Mouse (Mus musculus): ENCODE measurements around the gene Rpa2. TPM values are rescaled to one million over a fixed set of nuclear protein-coding genes. Genes with fewer than 3 reads are reported as not detected.
"Not testable (repeated sequence)": the region's sequence is repeated elsewhere in the genome, so short reads cannot be mapped to it uniquely, and the experiment has no call there.

The Rpa2 gene
- polyA plus RNA-seq, 1 experiment from 2014 or later: 35.8 TPM

DNA sequence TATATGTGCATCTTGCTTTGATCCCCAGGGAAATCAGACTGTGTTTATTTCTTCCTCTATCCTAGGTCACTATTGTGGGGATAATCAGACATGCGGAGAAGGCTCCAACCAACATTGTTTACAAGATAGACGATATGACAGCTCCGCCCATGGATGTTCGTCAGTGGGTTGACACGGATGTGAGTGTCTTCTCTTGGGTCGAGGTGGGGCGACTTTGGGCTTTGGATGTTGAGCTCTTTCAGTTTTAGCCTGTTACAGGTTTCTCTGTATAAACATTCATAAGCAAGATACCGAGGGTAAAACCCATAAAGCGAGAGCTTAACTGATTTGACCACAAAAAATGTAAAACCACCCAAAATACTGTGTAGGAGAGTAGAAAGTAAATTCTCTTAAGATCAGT, 3.6 kb downstream of the Rpa2 start:
- Histone ChIP-seq H3K9ac (replicated peaks) (no peak overlapping the region), H3K27me3 (replicated peaks) (no peaks in the 10 kb centered on the region), H3K4me3 (replicated peaks) (no peak overlapping the region), H3K36me3 (peaks cover 52% of the 10 kb centered on the region), H3K27ac (replicated peaks) (no peak overlapping the region), H3K4me1 (peaks cover 15% of the 10 kb centered on the region), H3K9me3 (replicated peaks) (no peaks in the 10 kb centered on the region), H3K4me2 (no peak overlapping the region)
- WGBS: 94% methylated on average over 9 of the region's 9 CpGs
- ATAC-seq (ENCODE audit: low FRiP score): no peak

DNA sequence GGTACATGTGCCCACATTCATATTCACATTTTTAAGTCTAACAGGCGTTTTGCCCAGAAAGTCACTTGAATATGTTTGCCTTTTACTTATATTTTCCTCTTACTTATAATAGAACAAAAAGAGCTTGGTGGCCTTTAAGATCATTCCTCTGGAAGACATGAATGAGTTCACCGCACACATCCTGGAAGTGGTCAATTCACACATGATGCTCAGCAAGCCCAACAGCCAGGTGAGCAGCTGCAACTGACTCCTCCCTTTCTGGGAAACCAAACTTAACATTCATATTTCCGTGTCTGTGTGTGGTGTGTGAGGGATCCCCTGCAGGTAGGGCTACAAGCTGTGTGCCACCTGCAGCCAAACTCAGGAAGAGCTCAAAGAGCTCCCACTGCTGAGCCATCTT, 6.8 kb downstream of the Rpa2 start:
- H3K36me3 ChIP-seq: peaks cover 78% of the 10 kb centered on the region
- H3K4me3 ChIP-seq (replicated peaks): no peak overlapping the region
- no peaks in the 10 kb centered on the region for H3K4me1 ChIP-seq
- no peak overlapping the region for H3K27ac ChIP-seq (replicated peaks)
- H3K9ac ChIP-seq (replicated peaks): no peak overlapping the region
- no peak for ATAC-seq (ENCODE audit: low FRiP score)
- H3K9me3 ChIP-seq (replicated peaks): no peaks in the 10 kb centered on the region
- no peaks in the 10 kb centered on the region for H3K27me3 ChIP-seq (replicated peaks)
- 87% methylated on average over 3 of the region's 3 CpGs for WGBS
- no peak overlapping the region for H3K4me2 ChIP-seq

DNA sequence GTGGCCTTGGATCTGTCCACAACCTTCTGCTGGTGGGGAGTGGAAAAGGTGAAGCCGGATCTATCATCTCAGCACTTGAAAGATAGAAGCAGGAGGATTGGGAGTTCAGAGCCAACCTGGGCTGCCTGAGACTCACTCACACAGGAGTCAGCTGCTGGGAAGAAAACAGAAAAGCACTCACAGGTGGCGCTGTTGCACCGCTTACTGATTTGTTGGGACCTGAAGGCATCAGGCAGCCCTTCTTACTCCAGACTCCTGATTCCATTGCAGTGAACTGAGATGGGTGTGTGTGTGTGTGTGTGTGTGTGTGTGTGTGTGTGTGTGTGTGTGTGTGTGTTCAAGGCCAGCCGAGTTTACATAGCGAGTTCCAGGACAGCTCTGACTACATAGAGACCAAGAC, 8.6 kb downstream of the Rpa2 start:
- H3K4me1 ChIP-seq: no peaks in the 10 kb centered on the region
- no peak for ATAC-seq (ENCODE audit: low FRiP score)
- H3K4me2 ChIP-seq: no peak overlapping the region
- no peaks in the 10 kb centered on the region for H3K9me3 ChIP-seq (replicated peaks)
- 92% methylated on average over 5 of the region's 5 CpGs for WGBS
- no peaks in the 10 kb centered on the region for H3K27me3 ChIP-seq (replicated peaks)
- H3K27ac ChIP-seq (replicated peaks): no peak overlapping the region
- no peak overlapping the region for H3K9ac ChIP-seq (replicated peaks)
- H3K4me3 ChIP-seq (replicated peaks): no peak overlapping the region
- peaks cover 69% of the 10 kb centered on the region for H3K36me3 ChIP-seq

DNA sequence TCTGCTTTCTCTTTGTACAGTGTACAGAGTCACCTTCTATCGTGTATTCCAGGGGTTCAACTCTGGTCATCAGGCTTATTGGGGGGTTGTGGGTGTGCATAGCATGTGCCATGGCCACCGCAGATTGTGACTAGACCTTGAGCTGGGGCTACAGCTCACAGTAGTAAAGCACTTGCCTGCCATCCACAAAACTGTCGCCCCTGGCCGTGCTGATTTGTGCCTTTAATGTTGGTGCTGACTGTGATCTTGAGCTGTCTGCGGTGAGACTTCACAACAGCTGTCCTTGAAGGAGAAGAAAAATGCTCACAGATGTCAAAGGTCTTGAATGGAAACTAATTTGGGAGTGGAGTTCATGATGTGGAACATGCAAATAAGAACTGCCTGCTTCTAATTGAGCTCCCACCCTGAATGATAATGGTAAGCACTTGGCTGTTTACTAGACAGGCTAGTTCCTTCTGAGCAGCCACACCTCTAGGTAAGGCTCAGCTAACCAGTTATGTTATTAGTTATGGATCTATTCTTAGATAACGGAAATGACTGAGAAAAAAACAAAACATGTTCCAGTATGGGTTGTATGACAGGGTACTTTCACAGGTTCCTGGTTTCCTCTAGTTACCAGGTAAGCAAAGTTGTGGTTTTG, 10.6 kb downstream of the Rpa2 start:
- H3K36me3 ChIP-seq: peaks cover 55% of the 10 kb centered on the region
- H3K9ac ChIP-seq (replicated peaks): no peak overlapping the region
- no peaks in the 10 kb centered on the region for H3K27me3 ChIP-seq (replicated peaks)
- H3K4me3 ChIP-seq (replicated peaks): no peak overlapping the region
- WGBS: 95% methylated on average over 6 of the region's 6 CpGs
- no peak overlapping the region for H3K4me2 ChIP-seq
- H3K9me3 ChIP-seq (replicated peaks): no peaks in the 10 kb centered on the region
- no peak for ATAC-seq (ENCODE audit: low FRiP score)
- H3K27ac ChIP-seq (replicated peaks): no peak overlapping the region
- no peaks in the 10 kb centered on the region for H3K4me1 ChIP-seq

DNA sequence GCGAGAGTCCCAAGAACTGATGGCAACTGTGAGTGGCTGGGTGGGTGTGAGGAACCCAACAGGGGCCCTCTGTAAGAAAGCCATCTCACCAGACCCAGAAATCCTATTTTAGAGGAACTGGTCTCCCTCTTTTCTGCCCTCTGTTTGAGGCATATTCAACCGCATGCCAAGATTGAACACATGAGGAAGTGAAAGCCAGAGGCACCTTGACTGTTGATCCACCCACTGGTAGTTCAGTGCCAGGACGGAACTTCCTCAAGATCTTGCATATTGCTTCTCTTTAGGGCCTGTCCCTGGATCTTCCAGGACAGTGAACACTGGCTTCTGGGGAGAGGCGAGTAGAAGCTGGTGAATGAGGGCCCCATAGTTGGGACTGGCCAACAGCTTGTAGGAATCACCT, 12.2 kb downstream of the Rpa2 start:
- H3K4me2 ChIP-seq: no peak overlapping the region
- H3K27me3 ChIP-seq (replicated peaks): no peaks in the 10 kb centered on the region
- H3K9me3 ChIP-seq (replicated peaks): no peaks in the 10 kb centered on the region
- ATAC-seq (ENCODE audit: low FRiP score): no peak
- no peak overlapping the region for H3K9ac ChIP-seq (replicated peaks)
- WGBS: 92% methylated on average over 4 of the region's 4 CpGs
- no peaks in the 10 kb centered on the region for H3K4me1 ChIP-seq
- H3K36me3 ChIP-seq: peaks cover 41% of the 10 kb centered on the region
- H3K27ac ChIP-seq (replicated peaks): no peak overlapping the region
- no peak overlapping the region for H3K4me3 ChIP-seq (replicated peaks)

DNA sequence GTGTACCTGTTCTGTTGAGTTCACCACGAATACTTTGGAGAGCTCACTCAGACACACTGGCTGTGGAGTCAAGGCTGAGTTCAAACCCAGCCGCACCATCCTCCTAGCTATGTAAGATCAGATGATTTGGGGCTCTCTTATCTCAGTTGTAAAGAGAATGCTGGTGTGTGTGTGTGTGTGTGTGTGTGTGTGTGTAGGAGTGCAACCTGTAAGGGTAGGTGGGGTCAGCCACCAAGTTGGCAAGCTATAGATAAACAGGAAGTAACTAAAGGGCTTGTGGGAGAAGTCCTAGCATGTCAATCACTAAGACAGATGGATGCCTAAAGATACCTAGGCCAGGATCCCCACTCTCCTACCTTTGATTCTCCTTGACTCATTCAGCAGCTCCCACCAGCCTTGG, 15.6 kb downstream of the Rpa2 start:
- Histone ChIP-seq H3K9ac (replicated peaks) (no peak overlapping the region), H3K27me3 (replicated peaks) (no peaks in the 10 kb centered on the region), H3K4me1 (no peaks in the 10 kb centered on the region), H3K4me2 (no peak overlapping the region), H3K27ac (replicated peaks) (no peak overlapping the region), H3K4me3 (replicated peaks) (no peak overlapping the region), H3K9me3 (replicated peaks) (no peaks in the 10 kb centered on the region), H3K36me3 (peaks cover 9% of the 10 kb centered on the region; the same call in 1 of the 2 replicates)
- 92% methylated on average over 2 of the region's 2 CpGs for WGBS
- ATAC-seq (ENCODE audit: low FRiP score): no peak

DNA sequence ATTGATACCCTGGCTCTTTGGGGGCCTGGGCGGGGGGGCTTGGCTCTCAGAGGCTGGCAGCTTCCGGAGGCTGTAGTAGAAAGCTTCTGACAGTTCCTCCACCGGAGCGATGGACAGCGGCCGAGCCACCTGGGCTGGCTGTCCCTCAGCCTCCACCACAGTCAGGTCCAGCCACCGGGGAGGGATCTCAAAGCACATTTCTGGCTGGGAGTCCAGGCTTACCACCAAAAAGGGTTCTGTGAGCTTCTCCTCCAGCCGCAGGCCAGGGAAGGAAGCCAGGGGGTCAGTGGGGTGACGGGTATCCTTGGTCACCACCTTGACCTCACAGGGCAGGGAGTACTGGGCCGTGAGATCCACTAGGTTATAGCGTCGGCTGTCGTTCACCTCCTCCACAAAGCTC, 17.1 kb downstream of the Rpa2 start:
- Histone ChIP-seq H3K4me2 (no peak overlapping the region), H3K4me1 (no peaks in the 10 kb centered on the region), H3K36me3 (no peaks in the 10 kb centered on the region), H3K4me3 (replicated peaks) (no peak overlapping the region), H3K9me3 (replicated peaks) (no peaks in the 10 kb centered on the region), H3K9ac (replicated peaks) (no peak overlapping the region), H3K27me3 (replicated peaks) (no peaks in the 10 kb centered on the region), H3K27ac (replicated peaks) (no peak overlapping the region)
- no peak for ATAC-seq (ENCODE audit: low FRiP score)
- WGBS: 98% methylated on average over 13 of the region's 13 CpGs

DNA sequence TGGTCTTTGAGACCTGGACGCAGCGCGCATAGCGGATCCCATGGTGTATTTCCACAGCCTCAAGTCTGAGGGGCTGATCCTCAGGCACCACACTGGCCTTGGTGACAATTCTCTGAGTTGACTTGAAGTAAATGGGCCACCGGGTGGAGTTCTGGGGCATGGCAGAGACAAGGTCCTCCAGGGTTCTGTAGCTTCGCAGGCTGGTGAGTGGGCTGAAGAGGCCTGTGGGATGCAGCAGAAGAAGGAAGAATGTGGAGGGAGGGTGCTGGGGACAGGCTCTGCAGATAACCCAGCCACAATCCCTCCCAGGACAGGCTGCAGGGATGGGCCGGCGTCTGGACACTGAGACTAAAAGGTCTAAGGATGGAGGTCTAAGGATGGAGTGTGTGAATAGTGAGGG, 21.6 kb downstream of the Rpa2 start:
- Histone ChIP-seq H3K4me1 (no peaks in the 10 kb centered on the region), H3K9ac (replicated peaks) (no peak overlapping the region), H3K9me3 (replicated peaks) (no peaks in the 10 kb centered on the region), H3K27me3 (replicated peaks) (peaks cover 3% of the 10 kb centered on the region), H3K4me2 (no peak overlapping the region), H3K36me3 (no peaks in the 10 kb centered on the region), H3K27ac (replicated peaks) (no peak overlapping the region), H3K4me3 (replicated peaks) (no peak overlapping the region)
- 90% methylated on average over 8 of the region's 8 CpGs for WGBS
- no peak for ATAC-seq (ENCODE audit: low FRiP score)

DNA sequence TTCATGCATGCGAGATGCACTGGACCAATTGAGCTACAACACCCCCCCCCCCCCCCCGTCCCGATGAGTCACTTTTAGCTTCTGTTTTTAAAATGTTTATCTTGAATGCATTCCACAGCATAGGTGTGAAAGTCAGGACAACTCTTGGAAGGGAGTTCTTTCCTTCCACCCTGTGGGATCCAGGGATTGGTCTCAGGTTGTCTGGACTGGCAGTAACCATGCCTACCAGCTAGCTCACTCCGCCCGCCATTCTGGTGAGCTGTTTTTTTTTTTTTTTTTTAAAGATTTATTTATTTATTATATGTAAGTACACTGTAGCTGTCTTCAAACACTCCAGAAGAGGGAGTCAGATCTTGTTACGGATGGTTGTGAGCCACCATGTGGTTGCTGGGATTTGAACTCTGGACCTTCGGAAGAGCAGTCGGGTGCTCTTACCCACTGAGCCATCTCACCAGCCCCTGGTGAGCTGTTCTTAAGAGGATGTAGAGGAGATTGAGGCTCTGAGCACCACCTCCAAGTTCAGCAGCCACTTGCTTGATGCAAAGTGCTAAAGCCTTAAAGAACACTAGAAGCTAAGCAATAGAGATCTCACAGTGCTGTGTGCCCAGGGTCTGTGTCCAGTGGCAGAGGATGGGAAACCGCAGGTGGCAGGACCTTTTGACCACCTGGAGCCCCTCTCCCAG, 25.3 kb downstream of the Rpa2 start:
- not testable (repeated sequence) for H3K27ac ChIP-seq (replicated peaks); H3K36me3 ChIP-seq; ATAC-seq (ENCODE audit: low FRiP score); H3K4me1 ChIP-seq; H3K4me2 ChIP-seq; H3K9me3 ChIP-seq (replicated peaks); H3K9ac ChIP-seq (replicated peaks); H3K4me3 ChIP-seq (replicated peaks)
- 93% methylated on average over 9 of the region's 9 CpGs for WGBS
- peaks cover 24% of the 10 kb centered on the region for H3K27me3 ChIP-seq (replicated peaks)

DNA sequence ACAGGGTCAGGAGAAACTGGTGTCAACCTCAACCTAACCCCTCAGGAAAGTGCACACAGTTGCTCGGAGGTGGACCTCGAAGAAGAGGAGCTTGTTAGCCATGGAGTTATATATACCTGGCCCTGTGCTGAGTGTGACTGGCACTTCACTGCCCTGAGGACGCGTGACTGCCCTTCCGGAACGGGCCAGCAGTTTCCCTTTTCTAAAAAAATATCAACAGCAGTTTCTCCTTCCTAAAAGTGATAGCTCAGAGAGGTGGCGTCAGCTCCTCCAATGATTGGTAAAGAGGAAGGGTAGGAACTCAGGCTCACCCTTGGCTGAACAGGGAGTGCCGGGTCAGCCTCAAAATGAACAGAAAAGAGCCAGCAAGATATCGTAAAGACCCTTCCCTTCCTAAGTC, 25.9 kb downstream of the Rpa2 start:
- WGBS: 80% methylated on average over 9 of the region's 9 CpGs
- H3K4me1 ChIP-seq: peaks cover 3% of the 10 kb centered on the region
- ATAC-seq (ENCODE audit: low FRiP score): no peak
- H3K9me3 ChIP-seq (replicated peaks): no peaks in the 10 kb centered on the region
- no peak overlapping the region for H3K4me3 ChIP-seq (replicated peaks)
- H3K27ac ChIP-seq (replicated peaks): no peak overlapping the region
- peaks cover 24% of the 10 kb centered on the region for H3K27me3 ChIP-seq (replicated peaks)
- no peaks in the 10 kb centered on the region for H3K36me3 ChIP-seq
- H3K4me2 ChIP-seq: no peak overlapping the region
- no peak overlapping the region for H3K9ac ChIP-seq (replicated peaks)

DNA sequence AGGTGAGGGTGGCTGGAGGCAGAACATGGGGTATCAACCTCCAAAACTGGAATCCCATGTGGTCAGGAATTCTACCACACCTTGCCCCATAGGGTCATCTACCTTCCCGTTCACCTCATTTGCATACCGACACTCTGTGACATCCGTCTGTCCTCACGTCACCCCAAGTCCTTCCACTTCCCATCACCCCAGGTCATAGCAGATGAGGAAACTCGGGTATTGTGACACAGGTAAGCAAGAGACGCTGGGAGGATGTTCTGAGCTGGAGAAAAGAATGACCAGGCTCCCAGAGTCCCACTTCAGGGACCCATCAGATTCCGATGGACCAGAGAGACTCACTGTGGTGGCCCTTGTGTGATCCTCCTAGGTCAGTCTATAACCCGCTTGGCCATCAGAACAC, 26.6 kb downstream of the Rpa2 start:
- Histone ChIP-seq H3K4me1 (peaks cover 3% of the 10 kb centered on the region), H3K9me3 (replicated peaks) (no peaks in the 10 kb centered on the region), H3K9ac (replicated peaks) (no peak overlapping the region), H3K36me3 (no peaks in the 10 kb centered on the region), H3K27ac (replicated peaks) (no peak overlapping the region), H3K4me3 (replicated peaks) (no peak overlapping the region), H3K27me3 (replicated peaks) (peaks cover 24% of the 10 kb centered on the region), H3K4me2 (no peak overlapping the region)
- ATAC-seq (ENCODE audit: low FRiP score): no peak
- WGBS: 81% methylated on average over 8 of the region's 8 CpGs

DNA sequence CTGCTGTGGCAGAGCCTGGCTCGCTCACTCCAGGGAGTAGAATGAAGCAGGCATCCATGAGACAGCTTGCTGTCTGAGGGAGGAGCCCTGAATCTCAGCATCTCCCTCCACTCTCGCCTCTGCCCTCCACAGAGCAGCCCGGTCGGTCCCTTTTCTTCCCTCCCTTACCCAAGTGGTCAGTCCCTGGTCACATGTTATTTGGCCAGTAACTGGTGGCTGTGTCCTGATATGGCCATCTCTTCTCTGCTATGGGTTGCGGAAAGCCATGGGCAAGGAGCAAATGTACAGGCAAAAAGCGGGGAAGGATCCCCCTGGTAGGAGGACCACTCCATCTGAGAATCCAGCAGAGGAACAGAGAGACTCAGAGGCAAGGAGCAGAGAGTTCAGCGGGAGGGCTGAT, 27.0 kb downstream of the Rpa2 start:
- Histone ChIP-seq H3K27me3 (replicated peaks) (peaks cover 24% of the 10 kb centered on the region), H3K9me3 (replicated peaks) (no peaks in the 10 kb centered on the region), H3K4me1 (peaks cover 3% of the 10 kb centered on the region), H3K4me3 (replicated peaks) (no peak overlapping the region), H3K9ac (replicated peaks) (no peak overlapping the region), H3K27ac (replicated peaks) (no peak overlapping the region), H3K36me3 (no peaks in the 10 kb centered on the region), H3K4me2 (no peak overlapping the region; the same call in 1 of the 2 replicates)
- 59% methylated on average over 7 of the region's 7 CpGs for WGBS
- no peak for ATAC-seq (ENCODE audit: low FRiP score)
